Mouse (Mus musculus): ENCODE measurements at regions not wholly inside any gene's neighbourhood (a gene's known extent, or its start where the extent isn't known, plus 50 kb on each side); places are given as distances from the start of the nearest gene placed in this dataset.

GRCm38 (mm10) chr10:37540703-37541102, 402.0 kb upstream of the Marcks start:
- TF ChIP-seq CTCF (conservative IDR thresholded peaks at IDR 0.05; ENCODE audit: insufficient read depth, insufficient read length, low read depth, low read length) (no peak), POLR2A (IDR thresholded peaks at IDR 0.05; ENCODE audit: low read depth, low read length) (no peak)

Data from kidney, adult 2 months (tissue).